Mouse (Mus musculus) small intestine, adult 2 months (tissue): Measurements from ENCODE around the gene Grrp1. TPM values are rescaled to one million over a fixed set of nuclear protein-coding genes. Genes with fewer than 3 reads are reported as not detected.

Experiments used
- H3K27ac ChIP-seq: fragments of 200-500 bp; 2 replicates; pipeline ENCODE4 v1.5.1; 2012; ENCODE audit warnings: low read depth, low read length, control low read depth, inconsistent platforms; ENCODE audit not compliant: insufficient read depth
- H3K27me3 ChIP-seq: fragments of 200-500 bp; 2 replicates; pipeline ENCODE4 v1.6.1; 2012; ENCODE audit warnings: mild to moderate bottlenecking, moderate library complexity, low read length, inconsistent platforms; ENCODE audit not compliant: control insufficient read depth, insufficient read depth
- H3K36me3 ChIP-seq: fragments of 200-500 bp; 2 replicates; pipeline ENCODE4 v1.6.1; 2012; ENCODE audit warnings: mild to moderate bottlenecking, low read length, control low read depth, inconsistent platforms; ENCODE audit not compliant: control insufficient read depth, insufficient read depth
- H3K4me1 ChIP-seq: fragments of 200-500 bp; 2 replicates; pipeline ENCODE4 v1.6.1; 2012; ENCODE audit warnings: low read length, inconsistent platforms, mixed read lengths; ENCODE audit not compliant: control insufficient read depth, insufficient read depth, insufficient read length
- H3K4me3 ChIP-seq: fragments of 200-500 bp; 2 replicates; pipeline ENCODE4 v1.5.1; 2012; ENCODE audit warnings: low read depth, mild to moderate bottlenecking, control low read depth, inconsistent platforms, low read length, moderate library complexity
- CTCF ChIP-seq: fragments of 200-500 bp; IDR thresholded peaks from 2 replicates; pipeline ENCODE4 v1.5.1; 2012; ENCODE audit warnings: low read depth, mild to moderate bottlenecking, control low read depth, inconsistent platforms, low read length, moderate library complexity, mixed read lengths; ENCODE audit not compliant: insufficient replicate concordance, insufficient read length; ENCODE audit errors: extremely low read depth
- POLR2A ChIP-seq: fragments of 200-500 bp; IDR thresholded peaks from 2 replicates; pipeline ENCODE4 v1.6.1; 2012; ENCODE audit warnings: low read depth, mild to moderate bottlenecking, control low read depth, inconsistent platforms, low read length, moderate library complexity
- WGBS: fragments of 180-500 bp; shearing (Covaris S2); methylation state at CpG from one replicate; pipeline ENCODE4 v1.1.7; 2018; 5-methylcytosine and 5-hydroxymethylcytosine counted together
- polyA plus RNA-seq: library from polyadenylated mRNA; depleted of rRNA; stranded (reverse); fragments of >200 nt; gene quantifications from 2 replicates; pipeline ENCODE4 v1.2.3, GENCODE M21; 2012; rRNA removed

Gene Grrp1
- polyA plus RNA-seq, 1 experiment = 16.7 TPM

DNA sequence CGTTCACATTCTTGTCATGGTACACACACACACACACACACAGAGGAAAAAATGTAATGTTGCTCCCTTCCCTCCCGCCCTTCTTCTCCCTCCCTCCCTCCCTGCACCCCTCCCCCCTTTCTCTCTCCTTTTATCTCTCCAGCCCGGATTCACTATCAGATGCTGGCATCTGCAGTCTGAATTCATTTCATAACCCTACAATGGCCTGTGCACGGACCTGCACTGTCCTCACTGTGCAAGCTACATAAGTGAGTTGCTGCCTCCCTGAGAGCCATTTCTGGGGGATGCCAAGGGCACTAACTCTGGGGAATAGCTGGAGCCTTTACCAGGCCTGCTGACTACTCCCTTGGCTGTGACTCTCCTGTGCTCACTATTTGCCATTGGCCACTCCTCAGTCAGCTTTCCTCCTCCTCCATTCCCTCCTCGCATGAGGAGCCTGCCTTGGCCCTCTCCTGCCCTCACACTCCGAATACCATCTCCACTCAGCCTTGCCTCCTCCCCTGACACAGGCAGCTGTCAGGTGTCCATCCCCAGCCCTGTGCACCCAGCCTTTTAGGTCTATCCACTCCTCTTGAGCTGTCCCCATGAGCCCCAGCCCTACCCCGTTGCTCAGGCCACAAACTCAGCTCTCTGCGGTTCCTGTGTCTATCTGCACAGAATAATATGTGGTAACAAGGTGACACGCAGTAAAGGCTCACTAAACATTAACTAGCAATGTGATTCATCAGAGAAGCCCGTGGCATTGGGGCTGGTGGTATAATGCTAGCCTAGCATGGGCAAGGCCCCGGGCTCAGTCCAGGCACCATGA, 30.9 kb downstream of the Grrp1 start:
- Histone ChIP-seq H3K27me3 (no peaks in the 10 kb centered on the region), H3K4me3 (no peak overlapping the region), H3K36me3 (peaks cover 5% of the 10 kb centered on the region), H3K4me1 (peaks cover 4% of the 10 kb centered on the region; the same call in 1 of the 2 replicates), H3K27ac (peak overlapping the region; percentile 54)
- 28% methylated on average over 11 of the region's 11 CpGs for WGBS
- no peak for TF ChIP-seq CTCF
- no peak for TF ChIP-seq POLR2A

- no peaks in the 10 kb centered on the region for H3K4me1 ChIP-seq
- no peak overlapping the region for H3K27ac ChIP-seq
- H3K27me3 ChIP-seq = no peaks in the 10 kb centered on the region
- WGBS = 55% methylated on average over 6 of the region's 6 CpGs
- TF ChIP-seq POLR2A (no peak), CTCF (no peak)
- H3K4me3 ChIP-seq = no peak overlapping the region
- no peaks in the 10 kb centered on the region for H3K36me3 ChIP-seq
These were observed 47.3 kb downstream of the Grrp1 start for GRCm38 (mm10) chr4:134206488-134207053.

DNA sequence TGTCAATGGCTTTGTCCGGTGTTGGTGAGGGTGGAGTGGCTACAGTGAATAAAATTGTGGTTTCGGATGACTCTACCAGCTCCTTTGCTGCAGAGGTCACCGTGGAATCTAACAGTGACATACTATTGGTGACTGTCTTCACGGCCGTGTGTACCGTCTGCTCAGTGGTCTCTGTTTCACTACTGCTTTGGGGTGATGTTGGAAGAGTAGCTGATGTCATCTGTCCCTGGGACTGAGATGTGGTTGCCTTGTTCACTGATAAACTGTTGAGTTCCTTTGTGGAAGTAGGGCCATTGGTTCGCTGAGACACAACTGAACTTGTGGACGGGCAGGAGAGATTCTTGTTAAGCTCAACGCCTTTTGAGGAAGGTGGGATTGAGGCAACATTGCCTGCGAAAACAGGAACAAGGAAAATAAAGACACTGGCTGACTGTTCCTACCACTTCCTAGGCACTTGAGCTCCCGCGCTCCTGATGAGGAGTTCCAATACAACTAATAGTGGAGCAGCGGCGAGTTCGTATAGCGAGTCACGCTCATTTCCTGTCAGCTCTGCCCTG, 50.5 kb downstream of the Grrp1 start:
- no peaks in the 10 kb centered on the region for H3K27me3 ChIP-seq
- WGBS = 79% methylated on average over 17 of the region's 17 CpGs
- H3K4me1 ChIP-seq = no peaks in the 10 kb centered on the region
- no peak overlapping the region for H3K4me3 ChIP-seq
- no peaks in the 10 kb centered on the region for H3K36me3 ChIP-seq
- H3K27ac ChIP-seq = no peak overlapping the region
- no peak for TF ChIP-seq CTCF
- TF ChIP-seq POLR2A = no peak

- Histone ChIP-seq H3K27me3 (no peaks in the 10 kb centered on the region), H3K27ac (no peak within 1 kb of the TSS), H3K36me3 (no peaks in the 10 kb centered on the region), H3K4me1 (no peaks in the 10 kb centered on the region), H3K4me3 (no peak within 1 kb of the TSS)
- 93% methylated on average over 4 of the region's 4 CpGs for WGBS
- TF ChIP-seq CTCF = no peak
- no peak for TF ChIP-seq POLR2A
These were observed 51.0 kb downstream of the Grrp1 start, which contains the start of gene Gm7534 for GRCm38 (mm10) chr4:134202904-134203303. Gm7534 (minus strand) TSS chr4:134203004.

Other genes starting within 250 kb of the Grrp1 start
- gene Lin28a, start 235.3 kb downstream of the Grrp1 start, polyA plus RNA-seq = not detected in 2 replicates
- 0.24 and 1.3 TPM in 2 replicates for gene Zfp683, start 200.3 kb downstream of the Grrp1 start, polyA plus RNA-seq
- 57.7 and 92.5 TPM in 2 replicates for gene Crybg2, start 193.3 kb downstream of the Grrp1 start, polyA plus RNA-seq
- 21.7 and 35.1 TPM in 2 replicates for gene Cd52, start 159.0 kb downstream of the Grrp1 start, polyA plus RNA-seq
- 2.8 and 4.5 TPM in 2 replicates for gene Ubxn11, start 151.5 kb downstream of the Grrp1 start, polyA plus RNA-seq
- gene Sh3bgrl3, start 125.3 kb downstream of the Grrp1 start, polyA plus RNA-seq = 453 and 911 TPM in 2 replicates
- gene Cep85, start 67.0 kb downstream of the Grrp1 start, polyA plus RNA-seq = 5.3 and 19.2 TPM in 2 replicates
- gene Gm7534, start 51.1 kb downstream of the Grrp1 start, polyA plus RNA-seq = not detected in 2 replicates
- 0.52 and 1.4 TPM in 2 replicates for gene Catsper4, start 26.7 kb downstream of the Grrp1 start, polyA plus RNA-seq
- gene Cnksr1, start 15.7 kb downstream of the Grrp1 start, polyA plus RNA-seq = 16.3 and 42.5 TPM in 2 replicates
- not detected in 2 replicates for gene E130218I03Rik, start 10.4 kb downstream of the Grrp1 start, polyA plus RNA-seq
- gene Zfp593, start 8.5 kb downstream of the Grrp1 start, polyA plus RNA-seq = 6.4 and 7.2 TPM in 2 replicates
- gene Gm30191, start 7.2 kb downstream of the Grrp1 start, polyA plus RNA-seq = 0.35 TPM in 1 of 2 replicates, not detected in the other
- gene Pdik1l, start 33.8 kb upstream of the Grrp1 start, polyA plus RNA-seq = 1.4 and 1.6 TPM in 2 replicates
- 0.46 TPM in 1 of 2 replicates, not detected in the other for gene Trim63, start 61.0 kb upstream of the Grrp1 start, polyA plus RNA-seq
- gene Slc30a2, start 89.1 kb upstream of the Grrp1 start, polyA plus RNA-seq = 25.8 and 57.1 TPM in 2 replicates
- gene Extl1, start 129.7 kb upstream of the Grrp1 start, polyA plus RNA-seq = 1.5 and 1.7 TPM in 2 replicates
- gene Pafah2, start 142.2 kb upstream of the Grrp1 start, polyA plus RNA-seq = 12.9 and 20.5 TPM in 2 replicates
- 1.9 and 9.8 TPM in 2 replicates for gene Stmn1, start 214.2 kb upstream of the Grrp1 start, polyA plus RNA-seq
- 31.2 and 45.7 TPM in 2 replicates for gene Paqr7, start 242.6 kb upstream of the Grrp1 start, polyA plus RNA-seq